Mouse (Mus musculus) testis, adult 2 months (tissue): ENCODE results near the gene Gm5105. TPM values are rescaled to one million over a fixed set of nuclear protein-coding genes. Genes with fewer than 3 reads are reported as not detected.

ENCODE experiments used
- H3K27ac ChIP-seq: fragments of 200-500 bp; 2 replicates; pipeline ENCODE4 v1.5.1; 2012; ENCODE audit warnings: low read depth, low read length; ENCODE audit not compliant: control insufficient read depth, insufficient read depth
- H3K27me3 ChIP-seq: fragments of 200-500 bp; 2 replicates; pipeline ENCODE4 v1.6.1; 2012; ENCODE audit warnings: mild to moderate bottlenecking, low read length, moderate library complexity; ENCODE audit not compliant: control insufficient read depth, insufficient read depth
- H3K36me3 ChIP-seq: fragments of 200-500 bp; 2 replicates; pipeline ENCODE4 v1.6.1; 2012; ENCODE audit warnings: mild to moderate bottlenecking, low read length; ENCODE audit not compliant: control insufficient read depth, insufficient read depth
- H3K4me1 ChIP-seq: fragments of 200-500 bp; 2 replicates; pipeline ENCODE4 v1.6.1; 2012; ENCODE audit warnings: low read length; ENCODE audit not compliant: control insufficient read depth, insufficient read depth
- H3K4me3 ChIP-seq: fragments of 200-500 bp; 2 replicates; pipeline ENCODE4 v1.5.1; 2012; ENCODE audit warnings: low read depth, mild to moderate bottlenecking, low read length, moderate library complexity, mixed read lengths; ENCODE audit not compliant: control insufficient read depth
- CTCF ChIP-seq: fragments of 200-500 bp; IDR thresholded peaks from 2 replicates; pipeline ENCODE4 v1.5.1; 2012; ENCODE audit warnings: low read depth, mild to moderate bottlenecking, inconsistent platforms, low read length, moderate library complexity; ENCODE audit not compliant: control insufficient read depth, insufficient read depth, insufficient replicate concordance
- POLR2A ChIP-seq: fragments of 200-500 bp; IDR thresholded peaks from 2 replicates; pipeline ENCODE4 v1.6.1; 2012; ENCODE audit warnings: low read depth, mild to moderate bottlenecking, inconsistent platforms, low read length, moderate library complexity; ENCODE audit not compliant: control insufficient read depth
- polyA plus RNA-seq: library from polyadenylated mRNA; depleted of rRNA; stranded (reverse); fragments of >200 nt; gene quantifications from 2 replicates; pipeline ENCODE4 v1.2.3, GENCODE M21; 2012

Gm5105 gene
- polyA plus RNA-seq, 1 experiment: not detected

DNA sequence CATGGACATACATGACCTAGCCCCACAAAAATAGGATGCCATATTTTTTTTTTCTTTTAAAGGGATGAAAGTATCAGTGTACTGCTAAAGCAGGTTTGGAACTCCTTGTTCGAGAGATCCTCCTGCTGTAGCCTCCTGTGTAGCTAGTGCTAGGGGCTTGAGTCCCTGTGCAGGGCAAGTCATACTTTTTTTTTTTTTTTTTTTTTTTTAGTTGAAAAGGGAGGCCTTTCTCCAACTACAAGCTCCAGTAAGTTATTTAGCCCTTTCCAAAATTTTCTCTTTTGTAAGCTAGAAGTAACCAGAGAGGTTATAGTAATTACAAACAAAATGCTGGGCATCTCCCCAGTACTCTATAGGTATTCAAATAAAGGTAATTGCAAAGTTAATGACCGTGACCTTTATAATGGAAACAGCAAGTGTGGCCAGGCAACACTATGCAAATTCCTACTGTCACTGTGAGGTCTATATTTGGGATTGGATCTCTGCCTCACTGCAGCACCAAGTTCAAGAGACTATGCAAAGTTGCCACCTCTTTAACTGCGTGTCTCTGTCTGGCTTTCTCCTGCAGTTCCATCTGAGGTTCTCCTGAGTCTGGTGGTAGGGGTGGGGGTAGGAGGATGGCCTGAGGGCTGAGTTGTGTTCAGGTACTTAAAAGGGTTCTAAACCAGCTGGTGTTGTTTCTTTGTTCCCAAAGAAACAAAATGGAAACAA is 25.4 kb downstream of the Gm5105 start:
- no peak overlapping the region for H3K27ac ChIP-seq
- no peak for TF ChIP-seq POLR2A
- TF ChIP-seq CTCF: no peak
- H3K27me3 ChIP-seq: no peaks in the 10 kb centered on the region
- H3K4me1 ChIP-seq: no peaks in the 10 kb centered on the region
- H3K36me3 ChIP-seq: no peaks in the 10 kb centered on the region
- no peak overlapping the region for H3K4me3 ChIP-seq

DNA sequence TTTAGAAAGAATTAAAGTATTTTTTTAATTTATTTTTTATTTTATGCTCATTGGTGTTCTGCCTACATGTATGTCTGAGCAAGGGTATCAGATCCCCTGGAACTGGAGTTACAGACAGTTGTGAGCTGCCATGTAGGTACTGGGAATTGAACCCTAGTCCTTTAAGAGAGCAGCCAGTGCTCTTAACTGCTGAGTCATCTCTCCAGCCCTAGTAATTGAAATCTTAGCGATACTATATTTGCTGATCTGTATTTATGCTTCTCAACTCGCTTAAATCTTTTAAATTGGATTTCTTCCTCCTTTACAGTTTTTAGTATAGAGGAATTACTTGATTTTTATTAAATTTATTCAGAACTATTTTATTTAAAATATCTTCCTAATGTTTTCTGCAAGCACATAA is 26.2 kb downstream of the Gm5105 start:
- no peaks in the 10 kb centered on the region for H3K36me3 ChIP-seq
- H3K27ac ChIP-seq: no peak overlapping the region

DNA sequence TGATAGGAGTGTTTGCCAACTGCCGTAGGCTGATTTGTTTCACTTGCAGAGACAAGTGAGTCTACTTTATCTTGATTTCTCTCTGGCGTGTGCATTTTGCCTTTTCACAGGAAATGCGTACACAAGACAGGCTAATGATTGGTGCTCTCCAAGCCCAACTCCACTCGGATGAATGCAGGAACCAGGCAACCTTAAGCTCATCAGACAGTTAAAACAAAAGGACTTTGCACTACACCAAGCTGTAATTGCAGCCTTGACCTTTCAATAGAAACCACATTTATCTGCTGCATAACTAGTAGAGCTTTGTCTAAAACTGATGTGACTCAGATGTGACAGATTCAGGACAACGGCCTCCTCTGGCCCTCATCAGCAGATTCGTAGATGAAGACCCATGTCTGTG is 33.2 kb downstream of the Gm5105 start:
- H3K27ac ChIP-seq: no peak overlapping the region
- no peaks in the 10 kb centered on the region for H3K36me3 ChIP-seq
- H3K27me3 ChIP-seq: no peaks in the 10 kb centered on the region
- no peaks in the 10 kb centered on the region for H3K4me1 ChIP-seq
- no peak overlapping the region for H3K4me3 ChIP-seq
- TF ChIP-seq POLR2A: no peak
- no peak for TF ChIP-seq CTCF

More for the DNA sequence above, 26.2 kb downstream of the Gm5105 start:
- Histone ChIP-seq H3K4me3 (no peak overlapping the region), H3K4me1 (no peaks in the 10 kb centered on the region), H3K27me3 (no peaks in the 10 kb centered on the region)
- no peak for TF ChIP-seq POLR2A
- no peak for TF ChIP-seq CTCF

DNA sequence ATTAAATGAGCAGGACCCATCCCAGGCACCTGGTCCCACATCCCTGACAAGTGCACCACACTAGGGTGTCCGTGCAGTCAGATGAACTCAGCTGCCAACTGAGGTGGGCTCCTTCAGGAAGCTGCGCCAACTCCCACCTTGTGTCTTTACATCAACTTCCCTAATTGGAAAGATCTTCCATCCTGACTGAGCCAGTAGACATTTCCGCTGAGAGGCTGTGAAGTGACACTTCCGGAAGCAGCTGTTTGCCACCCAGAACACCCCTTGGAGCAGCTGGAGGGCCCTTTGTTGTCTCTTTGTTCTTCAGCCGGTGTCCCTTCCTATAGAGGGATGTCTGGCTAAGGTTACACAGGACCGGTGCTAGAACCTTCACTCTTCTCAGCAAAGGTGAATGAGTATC is 36.6 kb downstream of the Gm5105 start:
- Histone ChIP-seq H3K4me3 (no peak overlapping the region), H3K27me3 (no peaks in the 10 kb centered on the region), H3K4me1 (no peaks in the 10 kb centered on the region), H3K36me3 (no peaks in the 10 kb centered on the region), H3K27ac (no peak overlapping the region)
- no peak for TF ChIP-seq CTCF
- no peak for TF ChIP-seq POLR2A

DNA sequence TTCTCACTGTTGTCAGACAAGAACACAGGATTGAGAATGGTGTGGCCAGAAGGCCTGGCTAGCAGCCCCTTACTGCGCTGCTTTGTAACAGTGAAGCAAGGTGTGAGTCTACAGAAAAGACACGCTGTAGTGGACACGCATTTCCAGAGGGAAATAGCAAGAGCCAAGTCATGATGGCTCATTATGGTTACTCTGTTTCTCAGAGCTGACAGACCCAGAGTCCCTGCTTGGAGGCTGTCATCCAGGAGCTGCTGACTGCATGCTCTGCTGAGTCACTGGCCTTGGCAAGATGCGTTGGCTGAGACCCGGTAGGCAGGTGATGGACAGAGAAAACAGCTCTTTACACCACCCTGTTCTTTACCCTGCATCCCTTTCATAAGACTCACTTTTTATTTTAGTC is 37.8 kb downstream of the Gm5105 start:
- no peaks in the 10 kb centered on the region for H3K36me3 ChIP-seq
- H3K4me1 ChIP-seq: no peaks in the 10 kb centered on the region
- H3K27me3 ChIP-seq: no peaks in the 10 kb centered on the region
- TF ChIP-seq POLR2A (no peak), CTCF (no peak)
- no peak overlapping the region for H3K4me3 ChIP-seq
- no peak overlapping the region for H3K27ac ChIP-seq

DNA sequence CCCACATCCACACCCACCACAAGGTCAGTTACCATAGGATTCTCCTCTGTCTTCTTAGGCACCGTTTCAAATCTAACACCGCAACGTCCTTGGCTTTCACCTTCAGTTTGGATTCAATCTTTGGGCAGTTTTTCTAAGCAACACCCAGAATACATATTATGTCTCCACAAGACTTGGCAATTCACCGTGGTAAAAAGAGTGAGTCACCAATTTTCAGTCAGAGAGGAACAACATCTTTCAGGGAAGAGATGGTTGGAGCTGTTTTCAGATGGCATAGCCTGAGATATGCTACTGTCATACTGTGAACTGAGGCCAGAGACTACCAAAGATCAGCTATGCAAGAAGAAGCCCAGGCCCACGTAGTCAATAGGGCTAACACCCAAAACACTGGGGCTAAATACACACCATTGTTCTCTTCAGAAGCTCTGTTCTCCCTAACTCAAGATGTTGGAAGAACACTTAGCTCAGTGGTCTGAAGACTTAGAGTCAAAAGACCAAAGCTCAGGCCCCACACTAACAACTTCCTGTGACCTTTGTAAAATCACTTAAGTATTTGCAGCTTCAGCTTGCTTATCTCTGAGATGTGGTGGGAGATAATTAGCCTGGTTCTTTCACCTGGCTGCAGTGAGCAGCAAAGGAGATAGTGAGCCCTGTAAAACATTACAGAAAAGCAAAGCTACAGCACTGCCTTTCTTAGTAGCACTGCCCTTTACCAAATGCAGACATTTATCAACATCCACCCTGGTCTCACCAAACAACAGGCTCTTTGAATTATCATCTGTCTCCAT is 39.4 kb downstream of the Gm5105 start:
- TF ChIP-seq CTCF (no peak), POLR2A (no peak)
- Histone ChIP-seq H3K27me3 (no peaks in the 10 kb centered on the region), H3K36me3 (no peaks in the 10 kb centered on the region), H3K4me1 (no peaks in the 10 kb centered on the region), H3K4me3 (no peak overlapping the region), H3K27ac (no peak overlapping the region)

DNA sequence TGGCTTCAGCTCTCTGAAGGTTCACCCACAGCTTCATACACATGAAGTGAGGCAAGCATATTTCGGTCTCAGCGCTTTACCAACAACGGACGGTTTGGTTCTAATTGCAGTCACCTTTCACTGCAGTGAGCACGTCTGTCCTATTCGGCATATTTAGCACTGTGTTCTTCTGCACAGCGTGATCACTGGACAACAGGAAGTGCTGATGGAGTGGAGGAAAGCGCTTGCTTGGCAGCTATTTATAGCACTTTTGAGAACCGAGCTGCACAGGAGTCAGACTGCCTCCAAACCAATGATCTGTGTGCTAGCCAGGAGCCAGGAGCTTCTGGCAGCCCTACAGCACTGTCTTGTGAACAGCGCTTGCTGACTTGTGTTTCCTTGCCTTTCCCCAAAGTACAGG is 40.9 kb downstream of the Gm5105 start:
- H3K4me3 ChIP-seq: no peak overlapping the region
- no peaks in the 10 kb centered on the region for H3K4me1 ChIP-seq
- TF ChIP-seq POLR2A: no peak
- TF ChIP-seq CTCF: no peak
- no peak overlapping the region for H3K27ac ChIP-seq
- H3K27me3 ChIP-seq: no peaks in the 10 kb centered on the region
- H3K36me3 ChIP-seq: no peaks in the 10 kb centered on the region
